Mouse (Mus musculus): Measurements from ENCODE around the gene Traip.

Gene Traip

DNA sequence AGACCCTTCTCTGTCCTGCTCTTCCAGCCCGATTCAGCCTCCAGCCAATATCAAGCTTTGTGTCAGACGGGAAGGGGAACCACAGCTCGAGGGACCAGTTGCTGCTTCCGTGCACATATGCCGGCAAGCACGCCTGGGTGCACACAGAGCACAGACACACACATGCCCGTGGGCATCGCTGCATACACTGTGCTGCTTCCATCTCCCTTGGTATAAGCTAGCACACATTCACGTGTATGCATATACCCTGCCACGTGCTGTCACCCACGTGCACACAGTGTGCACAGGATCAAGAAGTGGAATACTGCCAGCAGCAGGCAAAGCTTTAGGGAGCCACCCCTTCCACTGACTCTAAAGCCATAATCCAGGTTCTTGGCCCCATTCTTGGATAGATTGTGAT lies 15.8 kb upstream of the Traip start:
- no peak for DNase-seq (ENCODE audit: low spot score)

GRCm38 (mm10) chr9:107935374-107935773 lies 14.6 kb upstream of the Traip start, which contains the start of gene Camkv:
TSS of gene Camkv (plus strand) at chr9:107935674.
- no peak for DNase-seq (ENCODE audit: low spot score)

DNA sequence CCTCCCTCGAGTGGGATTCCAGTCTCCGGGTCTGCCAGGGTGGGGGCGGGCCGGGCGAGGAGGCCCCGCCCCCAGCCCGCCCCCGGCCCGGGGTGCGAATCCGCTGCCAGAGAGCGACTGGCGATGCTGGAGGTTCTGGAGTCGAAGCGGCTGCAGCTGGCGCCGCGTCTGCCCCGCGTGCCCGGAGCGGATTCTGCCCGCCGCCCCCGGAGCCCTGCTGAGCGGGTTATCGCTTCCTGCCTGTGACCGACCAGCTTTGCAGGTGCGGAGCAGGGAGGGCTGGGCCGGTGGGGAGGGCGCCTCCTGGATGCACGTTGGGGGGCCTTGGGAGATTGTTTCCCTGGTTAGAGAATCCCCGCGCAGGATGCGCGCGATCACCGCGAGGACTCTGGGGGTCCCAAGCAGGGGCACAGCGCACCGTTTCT lies 14.1 kb upstream of the Traip start:
- DNase-seq (ENCODE audit: low spot score), result peak; percentile 41

DNA sequence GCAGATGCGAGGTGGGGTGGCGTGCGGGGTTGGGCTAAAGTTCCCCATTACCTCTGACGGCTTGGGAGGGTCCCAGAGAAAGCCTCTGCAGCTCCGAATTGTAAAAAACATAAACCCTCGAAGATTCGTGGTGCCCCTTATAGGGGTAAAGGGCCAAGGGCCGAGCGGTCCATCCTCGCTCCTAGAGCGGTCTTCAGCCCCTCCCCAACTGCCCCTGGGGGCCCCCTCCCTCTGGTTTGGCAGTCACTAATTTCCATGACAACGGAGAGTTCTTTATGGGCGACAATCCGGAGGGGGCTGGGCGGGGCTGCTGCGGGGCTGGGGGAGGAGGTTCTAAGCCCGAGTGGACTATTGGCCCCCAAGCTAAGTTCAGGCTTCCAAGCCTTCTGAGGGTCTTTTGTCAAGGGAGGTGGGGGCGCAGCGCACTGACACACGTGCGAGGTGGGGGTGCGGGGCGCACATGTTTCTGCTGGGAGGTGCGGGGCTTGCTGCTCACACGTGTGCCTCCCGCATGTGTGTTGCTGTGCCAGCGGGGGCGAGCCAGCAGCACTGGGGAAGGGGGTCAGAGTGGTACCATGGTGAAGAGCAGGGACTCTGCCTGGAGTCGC lies 13.6 kb upstream of the Traip start:
- no peak for DNase-seq (ENCODE audit: low spot score)

GRCm38 (mm10) chr9:107936831-107937230 lies 13.1 kb upstream of the Traip start:
- no peak for DNase-seq (ENCODE audit: low spot score)

- peak; percentile 85 for DNase-seq (ENCODE audit: low spot score)
Measured at GRCm38 (mm10) chr9:107947241-107948194, 2.4 kb upstream of the Traip start.

DNA sequence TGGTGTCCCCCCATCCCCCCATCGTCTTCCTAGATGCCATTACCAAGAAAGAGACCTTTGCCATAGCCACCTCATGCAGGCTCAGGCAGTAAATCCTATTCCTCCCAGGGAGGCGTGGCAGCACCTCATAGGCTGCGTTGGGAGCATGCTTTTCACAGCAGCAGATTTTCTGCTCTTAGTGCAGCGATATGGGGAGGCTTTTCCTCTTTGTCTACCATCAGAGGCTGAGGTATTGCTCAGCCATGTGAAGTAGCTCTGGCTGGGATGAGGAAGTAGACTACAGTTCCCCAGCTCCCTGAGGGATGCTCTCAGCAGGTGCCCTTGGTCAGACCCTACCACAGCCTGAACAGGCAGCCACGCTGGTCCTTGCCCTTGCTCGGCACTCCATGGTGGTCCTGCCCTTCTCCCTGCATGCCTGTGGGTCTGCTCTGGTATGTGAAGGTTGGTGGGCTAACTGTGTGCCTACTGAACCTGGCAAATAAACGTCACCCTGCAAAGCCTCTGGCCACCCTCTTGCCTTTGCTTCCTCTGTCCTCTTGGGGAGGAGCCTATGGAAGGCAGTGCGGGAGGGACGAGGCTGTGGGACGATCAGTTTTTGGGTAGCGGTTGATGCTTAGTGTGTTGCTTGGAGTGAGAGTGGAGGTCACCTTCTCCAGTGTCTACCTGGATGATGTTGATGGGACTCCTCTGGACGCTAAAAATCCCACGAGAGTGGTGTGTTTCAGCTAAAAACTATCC lies 583 bp upstream of the Traip start:
- DNase-seq (ENCODE audit: low spot score), result no peak

DNA sequence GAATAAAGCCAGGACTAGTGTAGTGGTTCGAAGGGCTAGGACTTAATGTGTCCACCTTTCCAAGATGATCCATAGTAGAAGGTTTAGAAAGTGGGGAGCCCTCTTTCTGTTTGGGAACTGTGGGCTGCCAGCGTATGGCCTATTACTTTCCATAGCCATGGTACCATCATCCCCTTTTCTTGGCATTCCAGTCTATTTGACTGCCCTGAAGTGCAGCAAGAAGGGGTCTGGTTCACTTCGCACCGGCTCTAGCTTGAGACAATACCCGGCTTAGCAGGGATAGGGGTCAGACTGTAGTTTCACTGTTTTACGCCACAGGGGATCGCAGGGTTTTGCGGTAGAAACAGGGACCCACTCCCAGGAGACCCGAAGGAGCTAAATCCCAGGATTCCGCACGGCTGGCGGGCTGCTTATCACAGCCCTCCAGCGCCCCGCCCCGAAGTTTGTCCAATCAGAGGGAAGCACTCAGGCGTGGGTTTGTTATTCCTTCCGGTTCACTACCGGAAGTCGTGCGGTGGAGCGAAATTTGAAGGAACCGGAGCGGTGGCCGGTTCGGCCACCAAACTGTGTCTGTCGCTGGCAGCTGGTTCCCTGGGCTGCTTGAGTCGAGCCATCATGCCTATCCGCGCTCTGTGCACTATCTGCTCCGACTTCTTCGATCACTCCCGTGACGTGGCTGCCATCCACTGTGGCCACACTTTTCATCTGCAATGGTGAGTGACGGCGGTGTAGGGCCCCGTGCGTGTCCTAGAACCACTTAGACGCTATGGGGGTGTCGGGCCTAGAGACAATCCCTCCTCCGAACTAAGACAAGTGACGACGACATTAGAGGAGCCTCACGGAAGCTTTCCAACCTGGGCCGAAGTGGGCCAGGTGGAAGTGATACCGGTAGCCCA lies 772 bp downstream of the Traip start:
- peak; percentile 91 for DNase-seq (ENCODE audit: low spot score)

- peak; percentile 67 for DNase-seq (ENCODE audit: low spot score)
Measured at GRCm38 (mm10) chr9:107955613-107956289, 5.8 kb downstream of the Traip start.

- no peak for DNase-seq (ENCODE audit: low spot score)
Measured at GRCm38 (mm10) chr9:107957141-107957540, 7.2 kb downstream of the Traip start.

- no peak for DNase-seq (ENCODE audit: low spot score)
Measured at GRCm38 (mm10) chr9:107959896-107960295, 10.0 kb downstream of the Traip start.

DNA sequence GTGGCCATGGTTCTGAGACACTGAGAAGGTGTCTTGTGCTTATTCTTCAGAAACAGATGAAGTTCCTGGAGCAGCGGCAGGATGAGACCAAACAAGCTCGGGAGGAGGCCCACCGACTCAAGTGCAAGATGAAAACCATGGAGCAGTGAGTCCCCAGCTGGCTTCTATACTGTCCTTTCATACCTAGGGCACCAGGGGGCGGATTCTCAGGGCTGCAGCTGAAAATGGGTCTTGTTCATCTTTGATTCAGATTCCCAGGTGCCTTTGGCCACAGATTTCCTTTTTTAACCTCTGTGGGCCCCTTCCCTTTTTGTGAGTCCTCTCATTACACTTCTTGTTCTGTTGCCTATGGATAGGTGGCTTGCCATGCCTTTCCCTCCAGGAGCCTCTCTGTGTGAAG lies 11.0 kb downstream of the Traip start:
- peak; percentile 44 for DNase-seq (ENCODE audit: low spot score)

GRCm38 (mm10) chr9:107961351-107961762 lies 11.4 kb downstream of the Traip start:
- peak; percentile 71 for DNase-seq (ENCODE audit: low spot score)

GRCm38 (mm10) chr9:107961881-107962280 lies 11.9 kb downstream of the Traip start:
- DNase-seq (ENCODE audit: low spot score), result peak; percentile 81

GRCm38 (mm10) chr9:107962916-107963315 lies 13.0 kb downstream of the Traip start:
- no peak for DNase-seq (ENCODE audit: low spot score)

DNA sequence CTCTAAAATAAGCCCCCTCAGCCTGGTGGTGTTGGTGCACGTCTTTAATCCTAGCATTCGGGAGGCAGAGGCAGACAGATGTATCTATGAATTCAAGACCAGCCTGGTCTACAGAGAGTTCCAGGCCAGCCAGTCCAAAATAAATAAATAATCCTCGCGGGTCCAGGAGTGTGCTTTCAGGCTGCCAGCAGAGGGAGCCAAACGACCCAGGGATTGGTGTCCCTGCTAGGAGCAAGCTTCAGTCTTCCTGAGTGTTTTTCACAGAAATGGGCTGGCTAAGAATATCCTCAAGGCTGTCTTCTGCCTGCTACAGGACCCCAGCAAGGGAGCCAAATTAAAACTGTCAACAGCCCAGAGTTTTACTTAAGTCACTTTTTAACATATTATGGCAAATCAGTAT lies 13.8 kb downstream of the Traip start:
- DNase-seq (ENCODE audit: low spot score), result peak; percentile 89

- DNase-seq (ENCODE audit: low spot score), result no peak
Measured at GRCm38 (mm10) chr9:107964681-107965080, 14.7 kb downstream of the Traip start.

DNA sequence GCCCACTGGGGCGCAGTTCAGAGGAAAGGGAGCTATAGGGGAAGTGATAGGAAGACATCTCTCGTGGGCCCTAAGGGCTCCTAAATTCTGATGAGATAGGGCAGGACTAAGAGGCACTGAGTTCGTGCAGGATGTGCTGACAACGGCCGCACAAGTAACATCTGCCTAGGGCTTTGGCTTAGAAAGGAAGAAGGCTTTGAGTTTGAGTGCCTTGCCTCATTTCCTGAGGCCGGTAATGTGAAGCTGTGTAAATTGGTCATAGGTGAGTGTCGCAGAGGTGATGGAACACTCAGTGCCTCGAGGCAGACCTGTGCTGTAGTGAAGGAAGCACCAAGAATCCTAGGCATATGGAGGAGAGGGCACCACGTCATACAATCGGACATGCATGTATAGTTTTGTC lies 16.7 kb downstream of the Traip start:
- no peak for DNase-seq (ENCODE audit: low spot score)

- no peak for DNase-seq (ENCODE audit: low spot score)
Measured at GRCm38 (mm10) chr9:107967437-107967836, 17.5 kb downstream of the Traip start.

- no peak for DNase-seq (ENCODE audit: low spot score)
Measured at GRCm38 (mm10) chr9:107968531-107968930, 18.6 kb downstream of the Traip start.

GRCm38 (mm10) chr9:107970311-107970710 lies 20.4 kb downstream of the Traip start:
- DNase-seq (ENCODE audit: low spot score), result no peak

All from MN1 (cell line).